Mouse (Mus musculus): Measurements from ENCODE around the gene Mrm3.
A peak's percentile ranks its signal among the peaks of the same experiment; 100 is the strongest.
"Not testable (repeated sequence)": the region's sequence is repeated elsewhere in the genome, so short reads cannot be mapped to it uniquely, and the experiment has no call there.

Mrm3 gene

GRCm38 (mm10) chr11:76242901-76243810 is at the start of gene Mrm3, which contains the start of gene Glod4:
Gene Mrm3, plus strand, starts transcription at chr11:76243715.
Gene Glod4, minus strand, starts transcription at chr11:76243725.
- DNase-seq (ENCODE audit: low read depth, low spot score): peak; percentile 91

GRCm38 (mm10) chr11:76196275-76196976 is 47.1 kb upstream of the Mrm3 start:
- DNase-seq (ENCODE audit: low read depth, low spot score): peak; percentile 21

DNA sequence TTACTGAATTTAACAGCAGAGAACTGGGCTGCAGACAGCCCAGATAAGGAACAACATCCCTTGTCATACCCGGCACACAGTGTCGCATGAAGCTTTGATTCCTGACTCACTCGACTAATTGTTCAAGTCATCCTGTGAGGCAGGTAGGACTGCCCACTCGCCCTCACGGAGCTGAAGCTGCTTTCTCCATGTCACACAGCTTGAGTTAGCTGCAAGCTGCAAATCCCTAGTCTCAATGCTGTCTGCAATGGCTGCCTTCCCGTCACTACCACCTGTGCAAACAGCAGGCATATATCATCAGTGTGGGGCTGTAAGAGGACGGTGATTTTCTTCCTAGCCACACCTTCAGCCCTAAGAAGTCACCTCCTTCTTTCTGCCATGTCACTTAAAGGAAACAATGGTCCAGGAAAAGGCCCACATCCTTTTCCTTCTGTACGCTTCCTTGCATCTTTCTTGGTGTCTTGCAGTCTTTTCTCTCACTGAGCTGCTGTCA is 46.5 kb upstream of the Mrm3 start:
- no peak for DNase-seq (ENCODE audit: low read depth, low spot score)

DNA sequence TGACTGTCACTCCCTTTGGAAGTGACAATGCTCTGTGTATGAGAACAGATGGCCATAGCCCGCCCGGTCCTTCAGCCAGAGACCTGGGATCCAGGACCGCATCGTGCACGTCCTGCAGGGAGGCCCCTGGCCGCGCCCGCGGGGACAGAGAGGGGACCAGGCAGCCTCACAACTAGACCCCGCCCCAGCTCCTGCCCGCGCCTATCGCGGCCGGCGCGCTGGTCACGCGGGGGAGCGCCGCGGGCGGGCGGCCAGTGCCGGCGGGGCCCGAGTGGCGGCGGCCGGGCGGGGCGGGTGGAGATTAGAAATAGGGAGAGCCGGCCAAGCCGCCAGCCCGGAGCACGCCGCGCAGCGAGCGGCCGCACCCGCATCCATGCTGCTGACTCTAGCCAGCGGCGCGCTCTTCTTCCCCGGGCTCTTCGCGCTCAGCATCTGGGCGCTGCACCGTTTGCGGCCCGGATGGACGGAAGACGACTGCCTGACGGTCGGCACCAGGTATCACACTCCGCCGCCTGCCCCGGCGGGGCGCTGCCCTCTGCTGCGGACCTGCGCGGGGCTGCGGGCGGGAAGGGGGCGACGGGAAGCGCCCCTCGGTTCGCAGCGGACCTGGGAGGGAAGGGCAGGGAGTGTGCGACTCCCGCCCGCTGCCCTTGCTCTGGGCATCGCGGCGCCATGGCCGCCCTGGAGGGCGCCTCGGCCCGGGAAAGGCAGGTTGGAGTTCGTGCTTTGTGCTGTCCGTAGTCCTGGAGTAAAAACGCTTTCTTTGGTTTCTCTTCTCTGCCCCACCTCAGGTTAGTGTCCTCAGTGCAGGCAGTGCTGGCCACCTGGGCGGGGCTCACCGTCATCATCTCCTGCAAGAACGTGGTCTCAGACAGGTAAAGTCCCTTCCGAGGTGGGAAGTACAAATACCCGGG is 41.5 kb upstream of the Mrm3 start:
- peak; percentile 63 for DNase-seq (ENCODE audit: low read depth, low spot score)

DNA sequence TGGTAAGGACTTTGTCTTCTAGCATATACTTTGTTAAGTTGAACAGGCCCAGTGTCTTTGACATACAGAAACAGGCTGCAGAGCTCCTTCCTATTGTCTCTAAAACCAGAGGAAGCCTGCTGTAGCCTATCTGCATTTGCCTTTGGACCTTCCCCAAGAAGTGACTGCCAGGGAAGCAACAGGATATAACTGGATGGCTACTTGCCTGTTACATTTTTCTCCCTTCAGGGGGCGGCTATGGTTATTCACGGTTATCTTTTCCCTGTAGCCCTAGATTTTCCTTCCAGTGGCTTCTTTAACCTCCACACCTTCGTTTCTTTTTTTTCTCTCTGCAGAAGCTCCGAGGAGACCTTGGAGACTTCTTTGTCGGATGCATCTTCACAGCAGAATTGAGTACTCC is 36.7 kb upstream of the Mrm3 start:
- DNase-seq (ENCODE audit: low read depth, low spot score): no peak

GRCm38 (mm10) chr11:76210228-76210985 is 33.1 kb upstream of the Mrm3 start:
- DNase-seq (ENCODE audit: low read depth, low spot score): no peak

- not testable (repeated sequence) for DNase-seq (ENCODE audit: low read depth, low spot score)
Observed at GRCm38 (mm10) chr11:76211595-76211994, 31.9 kb upstream of the Mrm3 start.

DNA sequence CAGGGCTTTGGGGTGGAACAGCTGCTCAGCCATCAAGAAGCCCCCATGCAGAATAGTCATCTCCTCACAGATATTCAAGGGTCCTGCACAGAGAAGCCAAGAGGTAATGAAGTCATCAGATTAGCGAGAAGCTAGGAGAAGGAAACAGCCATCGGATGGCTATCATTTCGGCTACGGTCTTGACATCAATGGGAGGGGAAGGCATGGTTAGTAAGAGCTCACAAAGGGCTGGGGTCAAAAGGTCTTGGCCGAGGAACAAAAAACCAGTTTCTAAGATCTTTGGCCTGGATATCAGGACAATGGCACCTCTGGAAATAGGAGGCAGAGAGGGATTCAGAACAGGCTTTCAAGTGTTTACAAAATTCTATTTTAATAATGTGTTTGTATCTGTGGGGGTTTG is 29.7 kb upstream of the Mrm3 start:
- DNase-seq (ENCODE audit: low read depth, low spot score): no peak

DNA sequence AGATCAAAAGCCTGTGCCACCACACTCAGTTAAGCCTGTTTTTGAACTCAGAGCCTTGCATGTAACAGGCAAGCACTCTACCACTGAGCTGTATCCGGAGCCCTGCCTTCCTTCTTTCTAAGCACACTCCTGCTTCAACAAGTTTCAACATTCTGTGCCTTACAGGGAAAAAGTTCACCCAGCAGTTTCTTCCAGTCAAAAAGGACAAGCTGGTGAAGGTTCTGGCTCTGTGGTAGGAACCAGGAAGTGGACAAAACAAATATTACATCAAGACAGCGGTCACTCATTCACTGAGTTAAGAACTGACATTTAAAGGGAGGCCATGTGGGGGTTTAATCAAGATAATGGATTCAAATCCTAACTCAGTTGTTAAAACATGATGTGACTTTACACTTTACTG is 28.5 kb upstream of the Mrm3 start:
- no peak for DNase-seq (ENCODE audit: low read depth, low spot score)

DNA sequence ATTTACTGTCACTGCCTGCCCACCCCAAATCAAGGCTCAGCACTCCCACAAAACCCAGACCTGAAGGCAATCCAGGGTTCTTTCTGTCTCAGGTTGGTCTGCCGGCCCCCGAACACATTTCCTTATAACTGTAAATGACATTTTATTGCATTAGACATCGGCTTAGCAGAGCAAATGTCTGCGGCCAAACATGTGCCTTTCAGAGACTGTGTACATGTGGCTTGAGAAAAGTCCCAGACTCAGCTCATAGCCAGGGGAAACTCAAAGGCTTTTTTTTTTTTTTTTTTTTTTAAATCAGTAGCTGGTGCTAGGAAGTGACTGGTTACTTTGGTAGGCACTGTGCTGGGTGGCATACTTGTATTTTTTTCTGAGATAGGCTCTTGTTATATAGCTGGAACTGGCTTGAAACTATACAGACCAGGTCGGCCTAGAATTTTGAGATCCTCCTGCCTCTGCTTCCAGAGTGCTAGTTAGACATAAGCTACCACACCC is 27.4 kb upstream of the Mrm3 start:
- no peak for DNase-seq (ENCODE audit: low read depth, low spot score)

DNA sequence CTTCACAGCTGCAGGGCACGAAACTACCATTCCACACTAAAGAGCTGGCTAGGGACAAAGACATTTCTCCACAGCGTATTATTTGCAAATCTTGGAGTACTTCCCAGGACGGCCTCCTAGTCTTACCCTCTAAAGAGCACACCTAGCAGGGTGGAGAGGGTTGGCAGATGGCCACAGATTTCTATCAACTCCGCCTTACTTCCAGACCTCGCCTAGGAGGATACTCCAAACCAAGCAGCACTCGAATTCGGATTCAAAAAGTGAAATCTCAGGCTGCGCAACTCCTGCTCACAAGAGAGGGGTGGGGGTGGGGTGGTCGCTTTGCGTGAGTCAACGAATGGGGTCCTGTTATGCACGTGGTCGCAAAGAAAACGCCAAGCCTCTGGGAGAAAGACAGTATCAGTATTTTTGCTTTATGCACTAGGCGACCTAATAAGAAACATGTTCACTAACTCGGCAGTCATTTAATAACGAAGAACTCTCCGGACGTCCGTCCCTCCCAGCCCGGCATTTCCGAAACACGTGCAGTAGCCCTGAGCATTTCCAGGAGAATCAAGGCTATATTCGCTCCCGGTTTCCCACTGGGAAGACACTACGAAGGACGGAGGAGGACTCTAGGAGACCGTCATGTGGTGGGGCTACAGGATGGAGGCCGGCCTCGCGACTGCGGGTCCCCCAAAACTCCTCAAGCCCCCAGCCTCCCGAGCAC is 26.7 kb upstream of the Mrm3 start:
- peak; percentile 65 for DNase-seq (ENCODE audit: low read depth, low spot score)

DNA sequence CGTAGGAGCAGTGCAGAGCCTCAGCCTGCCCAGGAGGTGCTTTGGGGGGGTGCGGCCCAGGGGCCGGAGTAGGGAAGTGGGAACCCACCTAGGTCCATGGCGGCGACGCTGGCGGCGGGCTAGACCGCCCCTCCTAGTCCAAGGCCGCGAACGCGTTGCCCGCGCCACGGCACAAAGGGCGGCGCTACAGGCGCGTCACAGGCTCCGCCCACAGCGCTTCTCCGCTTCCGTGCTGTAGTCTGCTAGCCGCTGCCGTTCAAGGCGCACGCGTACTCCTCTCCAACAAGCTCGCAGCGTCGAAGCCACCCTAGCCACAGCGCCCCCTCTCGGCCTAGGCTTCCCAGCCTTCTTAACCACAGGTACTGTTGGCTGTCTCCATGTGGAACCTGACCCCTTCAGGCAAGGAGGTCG is 26.1 kb upstream of the Mrm3 start, which contains the start of the genes Dbil5 and Gemin4:
TSS of gene Dbil5 (plus strand) at position 219 of the 411 bp plus-strand sequence.
TSS of gene Gemin4 (minus strand) at position 275 of the 411 bp plus-strand sequence.
- peak; percentile 99 for DNase-seq (ENCODE audit: low read depth, low spot score)

DNA sequence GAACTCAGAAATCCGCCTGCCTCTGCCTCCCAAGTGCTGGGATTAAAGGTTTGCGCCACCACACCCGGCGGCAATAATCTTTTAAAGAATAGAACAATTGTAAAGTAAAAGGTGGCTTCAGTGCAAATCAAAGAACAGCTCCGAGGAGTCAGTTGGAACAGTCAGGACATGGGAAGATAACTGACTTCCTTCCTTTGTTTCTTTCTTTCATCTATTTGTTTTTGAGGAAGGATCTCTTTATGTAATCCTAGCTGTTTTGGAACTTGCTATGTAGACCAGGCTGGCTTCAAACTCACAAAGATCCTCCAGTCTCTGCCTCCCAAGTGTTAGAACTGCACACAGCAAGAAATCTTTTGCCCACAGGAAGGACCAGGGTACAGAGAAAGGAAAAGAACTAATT is 18.9 kb upstream of the Mrm3 start:
- peak; percentile 58 for DNase-seq (ENCODE audit: low read depth, low spot score)

GRCm38 (mm10) chr11:76225051-76225450 is 18.5 kb upstream of the Mrm3 start:
- peak; percentile 55 for DNase-seq (ENCODE audit: low read depth, low spot score)

GRCm38 (mm10) chr11:76236136-76236535 is 7.4 kb upstream of the Mrm3 start:
- no peak for DNase-seq (ENCODE audit: low read depth, low spot score)

DNA sequence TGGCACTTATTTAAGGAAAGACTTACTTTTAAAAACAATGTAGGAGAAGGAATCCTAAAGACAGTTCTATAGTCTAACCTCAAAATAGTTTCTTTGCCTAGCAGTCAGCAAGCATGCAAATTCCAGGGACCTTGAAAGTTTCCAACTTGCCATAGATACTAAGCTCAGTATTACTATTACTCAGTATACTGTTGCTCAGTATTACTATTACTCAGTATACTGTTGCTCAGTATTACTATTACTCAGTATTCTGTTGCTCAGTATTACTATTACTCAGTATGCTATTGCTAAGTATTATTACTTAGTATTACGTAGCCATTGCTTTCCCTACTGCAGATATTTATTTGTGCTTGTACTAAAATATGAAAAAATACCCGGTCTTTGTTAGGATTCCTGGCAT is 3.8 kb upstream of the Mrm3 start:
- DNase-seq (ENCODE audit: low read depth, low spot score): no peak

- no peak for DNase-seq (ENCODE audit: low read depth, low spot score)
Observed at GRCm38 (mm10) chr11:76243811-76244546, 464 bp downstream of the Mrm3 start.

- no peak for DNase-seq (ENCODE audit: low read depth, low spot score)
Observed at GRCm38 (mm10) chr11:76246439-76246838, 2.9 kb downstream of the Mrm3 start.

DNA sequence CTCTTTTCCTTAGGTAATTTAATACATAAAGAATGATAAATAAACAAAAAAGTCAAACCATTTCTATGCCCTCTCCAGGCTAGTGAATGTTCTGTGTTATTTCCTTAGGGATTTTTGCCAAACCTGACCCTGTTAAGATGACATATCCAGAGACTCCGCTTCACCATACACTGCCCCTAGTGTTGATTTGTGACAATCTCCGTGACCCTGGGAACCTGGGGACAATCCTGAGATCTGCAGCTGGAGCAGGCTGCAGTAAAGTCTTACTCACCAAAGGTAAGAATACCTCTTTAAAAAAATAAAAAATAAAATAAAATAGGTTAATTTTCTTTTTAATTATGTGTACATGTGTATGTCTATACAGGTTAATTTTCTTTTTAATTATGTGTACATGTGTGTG is 3.7 kb downstream of the Mrm3 start:
- DNase-seq (ENCODE audit: low read depth, low spot score): peak; percentile 49
